Mouse (Mus musculus) hindbrain, embryonic 16.5 days (tissue): ENCODE data around the gene Fads3. TPM values are rescaled to one million over a fixed set of nuclear protein-coding genes. Genes with fewer than 3 reads are reported as not detected.

Source experiments
- ATAC-seq: fragments of 200-750 bp; cut with Nextera tagmentation; 2 replicates; pipeline ENCODE4 v1.8.0; 2017; ENCODE audit warnings: moderate TSS enrichment, moderate library complexity
- H3K27ac ChIP-seq: fragments of 300-500 bp; sonication (generic); 2 replicates; pipeline ENCODE4 v1.5.1; 2014; ENCODE audit warnings: low read depth, mild to moderate bottlenecking, control low read depth, low read length, moderate library complexity
- H3K27me3 ChIP-seq: fragments of 300-500 bp; sonication (generic); replicated peaks from 2 replicates; pipeline ENCODE4 v1.6.1; 2014; ENCODE audit warnings: low read length; ENCODE audit not compliant: control insufficient read depth, insufficient read depth
- H3K36me3 ChIP-seq: fragments of 300-500 bp; sonication (generic); 2 replicates; pipeline ENCODE4 v1.6.1; 2014; ENCODE audit warnings: mild to moderate bottlenecking, low read length, moderate library complexity, mixed read lengths; ENCODE audit not compliant: control insufficient read depth, insufficient read depth
- H3K4me1 ChIP-seq: fragments of 300-500 bp; sonication (generic); 2 replicates; pipeline ENCODE4 v1.6.1; 2014; ENCODE audit warnings: low read depth, low read length; ENCODE audit not compliant: control insufficient read depth, insufficient read depth
- H3K4me2 ChIP-seq: fragments of 300-500 bp; sonication (generic); 2 replicates; pipeline ENCODE4 v1.6.1; 2014; ENCODE audit warnings: mild to moderate bottlenecking, low read length, control low read depth, moderate library complexity
- H3K4me3 ChIP-seq: fragments of 300-500 bp; sonication (generic); 2 replicates; pipeline ENCODE4 v1.5.1; 2014; ENCODE audit warnings: mild to moderate bottlenecking, low read length, control low read depth, moderate library complexity
- H3K9ac ChIP-seq: fragments of 300-500 bp; sonication (generic); 2 replicates; pipeline ENCODE4 v1.6.1; 2014; ENCODE audit warnings: low read depth, mild to moderate bottlenecking, control low read depth, low read length, moderate library complexity
- H3K9me3 ChIP-seq: fragments of 300-500 bp; sonication (generic); 2 replicates; pipeline ENCODE4 v1.6.1; 2014; ENCODE audit warnings: mild to moderate bottlenecking, low read length, moderate library complexity; ENCODE audit not compliant: control insufficient read depth
- WGBS: fragments of 180-500 bp; shearing (Covaris S2); extraction: QIAGEN DNeasy Blood & Tissue Kit; methylation state at CpG from one replicate; pipeline ENCODE4 v1.1.7; 2014; 5-methylcytosine and 5-hydroxymethylcytosine counted together
- polyA plus RNA-seq: library from polyadenylated mRNA; unstranded; fragments of >200 nt; fragmentation: Nextera tagmentation; extraction: Ambion mirVana; gene quantifications from 2 replicates; pipeline ENCODE4 v1.2.1, GENCODE M21; 2015

The Fads3 gene
- polyA plus RNA-seq = 39.7 and 42.1 TPM in 2 replicates

DNA sequence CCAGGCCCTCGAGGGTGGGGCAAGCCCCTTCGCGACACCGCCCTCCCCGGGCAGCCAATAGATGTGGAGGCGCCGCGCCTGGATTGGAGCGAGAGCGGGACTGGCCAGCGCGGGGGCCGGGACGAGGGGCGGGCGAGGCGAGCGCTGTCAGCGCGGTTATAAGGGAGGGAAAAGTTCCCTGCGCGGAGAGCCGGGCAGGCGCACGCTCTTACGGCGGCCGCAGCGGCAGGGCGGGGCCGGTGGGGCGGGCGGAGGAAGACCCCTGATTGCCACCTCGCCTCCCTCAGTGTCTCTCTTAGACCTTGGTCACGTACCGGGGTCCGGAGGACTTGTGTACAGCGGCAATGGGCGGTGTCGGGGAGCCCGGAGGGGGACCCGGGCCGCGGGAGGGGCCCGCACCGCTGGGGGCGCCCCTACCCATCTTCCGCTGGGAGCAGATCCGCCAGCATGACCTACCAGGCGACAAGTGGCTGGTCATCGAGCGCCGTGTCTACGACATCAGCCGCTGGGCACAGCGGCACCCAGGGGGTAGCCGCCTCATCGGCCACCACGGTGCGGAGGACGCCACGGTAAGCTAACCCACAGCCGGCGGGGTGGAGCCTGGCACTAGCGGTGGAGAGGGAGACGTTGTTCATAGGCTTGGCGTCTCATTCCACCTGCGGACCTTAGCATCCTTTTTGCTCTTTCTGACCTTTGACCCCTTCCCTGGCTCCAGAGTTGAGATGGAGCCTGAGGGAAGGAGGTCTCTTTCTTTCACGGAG lies at the start of gene Fads3:
TSS of gene Fads3 (plus strand) at position 182 of the 761 bp plus-strand sequence.
- peaks cover 12% of the 10 kb centered on the region for H3K4me1 ChIP-seq
- H3K9me3 ChIP-seq = no peaks in the 10 kb centered on the region
- 0 out of 2 replicates have a peak, but pooled peaks cover 2% of the 10 kb centered on the region for H3K27me3 ChIP-seq
- ATAC-seq = peak; percentile 92
- no peaks in the 10 kb centered on the region for H3K36me3 ChIP-seq
- H3K9ac ChIP-seq = peak within 1 kb of the TSS; percentile 89
- H3K4me2 ChIP-seq = peak within 1 kb of the TSS; percentile 90
- peak within 1 kb of the TSS; percentile 75 for H3K4me3 ChIP-seq
- peak within 1 kb of the TSS; percentile 70 for H3K27ac ChIP-seq
- WGBS = under 1% methylated on average over 48 of the region's 69 CpGs

DNA sequence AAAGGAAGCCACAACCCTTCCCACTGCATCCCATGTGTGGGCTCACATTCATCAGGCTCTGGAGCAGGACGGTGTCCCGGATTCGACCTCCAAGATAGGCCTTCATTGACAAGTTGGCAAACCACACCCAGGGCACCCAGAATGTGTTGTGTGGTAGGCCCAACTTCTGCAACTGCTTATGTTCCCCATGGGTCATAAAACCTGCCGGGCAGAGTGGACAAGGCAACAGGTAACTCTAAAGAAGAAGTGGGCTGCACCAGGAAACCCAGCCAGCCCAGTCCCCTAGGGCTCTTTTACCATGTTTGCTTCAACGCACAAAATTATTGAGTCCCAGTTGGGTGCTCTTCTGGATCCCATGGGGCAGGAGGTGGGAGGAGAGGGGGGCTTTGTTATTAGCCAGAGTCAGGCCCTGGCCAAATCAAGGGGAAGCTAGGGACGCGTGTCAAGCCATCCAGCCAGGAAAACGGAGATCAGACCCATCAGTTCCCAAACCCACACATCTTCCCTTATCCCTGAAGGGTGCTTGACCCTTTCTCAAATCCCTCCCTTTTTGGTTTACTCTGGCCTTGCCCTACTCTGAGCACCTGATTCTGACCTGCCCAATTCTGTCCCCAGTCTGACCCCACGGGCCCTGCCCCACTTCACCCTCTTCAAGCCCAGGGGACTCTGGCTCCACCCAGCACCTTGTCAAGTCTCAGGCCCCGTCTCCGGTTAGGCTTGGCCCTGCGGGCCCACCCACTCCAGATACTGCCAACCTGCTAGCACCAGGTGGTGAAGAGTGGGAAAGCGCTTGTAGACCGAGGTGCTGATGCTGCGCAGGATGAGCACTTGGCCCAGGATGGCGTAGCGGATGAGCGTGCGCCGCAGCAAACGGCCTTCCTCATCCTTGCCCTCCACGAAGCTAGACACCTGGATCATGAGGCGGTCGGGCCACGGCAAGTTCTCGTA lies 49.1 kb upstream of the Fads3 start:
- no peaks in the 10 kb centered on the region for H3K27me3 ChIP-seq
- H3K27ac ChIP-seq = no peak overlapping the region
- H3K4me1 ChIP-seq = no peaks in the 10 kb centered on the region; the same call in 1 of the 2 replicates
- peak overlapping the region; percentile 56 for H3K4me2 ChIP-seq
- H3K9me3 ChIP-seq = no peaks in the 10 kb centered on the region
- peak; percentile 70 for ATAC-seq
- no peaks in the 10 kb centered on the region for H3K36me3 ChIP-seq
- WGBS = 43% methylated on average over 26 of the region's 26 CpGs
- H3K4me3 ChIP-seq = peak overlapping the region; percentile 38
- H3K9ac ChIP-seq = peak overlapping the region; percentile 53

DNA sequence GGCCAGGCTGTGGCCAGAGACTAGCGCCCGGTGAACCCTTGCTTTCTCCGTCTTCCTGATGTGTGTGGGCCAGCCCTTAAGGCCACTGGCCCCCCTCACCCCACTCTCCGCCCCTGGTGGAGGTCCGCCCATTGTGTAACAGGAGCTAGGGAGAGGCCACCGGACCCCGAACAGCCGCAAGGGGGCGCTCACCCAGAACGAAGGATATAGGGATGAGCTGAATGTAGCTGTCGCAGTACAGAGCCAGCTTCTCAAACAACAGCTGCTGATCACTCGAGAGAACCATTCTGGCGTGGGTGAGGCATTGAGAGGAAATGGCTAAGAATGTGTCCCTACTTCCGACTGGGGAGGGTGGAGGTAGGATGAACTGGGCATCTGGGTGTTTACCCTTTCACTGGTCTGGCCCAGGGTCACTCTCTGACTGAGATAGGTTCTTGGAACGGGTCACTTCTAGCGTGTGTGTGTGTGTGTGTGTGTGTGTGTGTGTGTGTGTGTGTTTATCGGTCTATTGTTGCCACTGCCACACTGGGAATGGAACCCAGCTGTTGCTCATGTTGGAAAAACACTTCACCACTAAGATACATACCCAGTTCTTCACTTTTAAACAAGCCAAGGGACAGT lies 48.2 kb upstream of the Fads3 start:
- ATAC-seq = peak; percentile 90
- H3K27ac ChIP-seq = no peak overlapping the region
- H3K36me3 ChIP-seq = no peaks in the 10 kb centered on the region
- 4% methylated on average over 17 of the region's 17 CpGs for WGBS
- H3K9me3 ChIP-seq = no peaks in the 10 kb centered on the region
- no peaks in the 10 kb centered on the region for H3K27me3 ChIP-seq
- no peaks in the 10 kb centered on the region; the same call in 1 of the 2 replicates for H3K4me1 ChIP-seq
- H3K4me2 ChIP-seq = peak overlapping the region; percentile 56
- peak overlapping the region; percentile 53 for H3K9ac ChIP-seq
- H3K4me3 ChIP-seq = peak overlapping the region; percentile 38

DNA sequence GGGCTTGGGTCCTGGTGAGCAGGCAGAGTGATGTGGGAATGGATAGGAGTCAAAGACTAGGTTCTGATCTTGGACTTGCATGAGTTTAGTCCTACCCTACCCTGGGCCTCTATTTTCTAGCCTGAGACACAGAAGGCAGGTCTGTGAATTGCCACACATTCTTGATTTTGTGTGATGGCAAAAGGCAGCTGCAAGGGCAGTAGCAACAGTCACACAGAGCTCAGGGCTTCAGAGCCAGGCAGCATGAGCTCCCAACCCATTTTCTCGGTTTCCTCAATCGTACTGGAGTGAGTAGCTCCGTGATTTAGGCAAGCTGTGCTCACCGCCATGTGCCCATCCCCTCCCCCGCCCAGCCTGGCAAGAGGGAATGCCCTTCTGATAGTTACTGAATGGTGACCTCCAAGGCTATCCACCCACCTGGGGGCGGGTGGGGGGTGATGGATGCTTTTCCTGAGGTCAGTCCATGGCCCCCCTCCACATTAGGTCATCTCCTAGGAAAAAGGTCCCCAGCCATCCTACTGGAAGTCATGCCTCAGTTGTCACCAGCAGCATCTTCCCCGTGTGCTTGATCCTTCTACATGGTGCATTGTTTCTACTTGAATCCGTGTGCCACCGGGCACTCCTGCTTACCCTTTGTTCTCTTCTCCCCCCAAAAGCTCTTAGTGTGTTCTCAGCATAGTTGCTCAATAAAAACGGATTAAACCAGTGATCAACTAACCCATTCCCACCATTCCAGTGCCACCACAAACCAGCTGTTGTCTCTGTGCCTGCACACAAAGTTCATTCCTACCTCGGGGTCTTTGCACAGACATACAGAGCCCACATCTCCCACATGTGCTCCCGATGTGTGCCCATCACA lies 43.9 kb upstream of the Fads3 start:
- Histone ChIP-seq H3K4me2 (no peak overlapping the region), H3K9ac (no peak overlapping the region), H3K36me3 (no peaks in the 10 kb centered on the region), H3K4me3 (no peak overlapping the region), H3K9me3 (no peaks in the 10 kb centered on the region), H3K4me1 (no peaks in the 10 kb centered on the region; the same call in 1 of the 2 replicates), H3K27me3 (no peaks in the 10 kb centered on the region), H3K27ac (no peak overlapping the region)
- ATAC-seq = no peak
- 78% methylated on average over 12 of the region's 12 CpGs for WGBS

DNA sequence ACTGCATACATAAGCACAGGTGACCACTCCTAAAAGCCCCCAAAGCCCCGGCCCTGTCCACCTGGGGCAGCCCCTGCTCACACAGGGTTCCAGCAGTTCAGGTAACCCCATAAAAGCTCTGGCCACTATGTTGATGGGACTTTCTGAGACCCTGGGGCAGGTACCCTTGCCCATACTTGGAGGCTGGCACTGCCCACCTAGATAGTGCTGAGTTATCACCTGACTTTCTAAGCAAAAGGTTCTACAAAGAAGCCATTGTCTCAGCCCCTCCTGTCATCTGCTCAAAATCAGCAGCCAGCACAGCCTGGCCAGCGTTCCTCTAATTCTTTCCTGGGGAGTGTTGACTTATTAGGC lies 43.3 kb upstream of the Fads3 start:
- Histone ChIP-seq H3K4me2 (no peak overlapping the region), H3K27me3 (no peaks in the 10 kb centered on the region), H3K4me3 (no peak overlapping the region), H3K27ac (no peak overlapping the region), H3K4me1 (no peaks in the 10 kb centered on the region; the same call in 1 of the 2 replicates), H3K36me3 (no peaks in the 10 kb centered on the region), H3K9me3 (no peaks in the 10 kb centered on the region), H3K9ac (no peak overlapping the region)
- ATAC-seq = no peak
- WGBS = 82% methylated on average over 2 of the region's 2 CpGs

DNA sequence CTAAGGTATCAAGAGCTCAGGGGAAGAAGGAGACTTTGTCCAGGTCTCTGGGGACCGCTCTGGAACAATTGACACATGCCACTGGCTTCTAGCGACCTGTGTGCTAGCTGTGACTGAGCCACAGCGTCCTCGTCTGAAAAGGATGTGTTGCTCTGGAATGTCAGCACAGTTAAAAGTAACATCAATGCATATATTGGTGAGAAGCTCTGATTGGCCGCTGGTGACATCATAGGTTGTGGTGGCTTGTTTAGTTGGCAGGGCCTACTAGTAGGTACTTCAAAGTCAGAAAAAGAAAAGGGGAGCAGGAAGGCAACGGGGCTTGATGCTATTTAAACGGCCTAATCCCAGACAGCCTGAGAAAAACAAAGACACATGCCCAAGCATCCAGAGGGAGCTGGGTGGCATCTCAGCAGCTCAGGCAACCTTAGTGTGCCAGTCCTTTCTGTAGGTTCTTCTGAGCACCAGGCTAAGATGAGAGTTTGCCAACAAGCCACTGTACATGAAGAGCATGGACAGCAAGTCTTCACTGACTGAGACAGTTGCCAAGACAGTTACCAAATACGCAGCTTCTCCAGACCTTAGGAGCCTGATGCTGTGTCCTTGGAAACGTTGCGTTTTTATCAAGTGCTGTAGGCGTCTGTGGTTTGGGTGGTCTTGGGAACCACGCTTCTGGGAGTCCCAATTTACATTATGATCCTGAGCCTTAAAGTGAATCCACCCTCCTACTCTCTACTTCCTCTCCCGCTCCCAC lies 42.5 kb upstream of the Fads3 start:
- Histone ChIP-seq H3K27me3 (no peaks in the 10 kb centered on the region), H3K9ac (no peak overlapping the region), H3K4me3 (no peak overlapping the region), H3K27ac (no peak overlapping the region), H3K9me3 (no peaks in the 10 kb centered on the region), H3K4me1 (no peaks in the 10 kb centered on the region), H3K4me2 (no peak overlapping the region), H3K36me3 (no peaks in the 10 kb centered on the region)
- 74% methylated on average over 13 of the region's 13 CpGs for WGBS
- ATAC-seq = no peak

DNA sequence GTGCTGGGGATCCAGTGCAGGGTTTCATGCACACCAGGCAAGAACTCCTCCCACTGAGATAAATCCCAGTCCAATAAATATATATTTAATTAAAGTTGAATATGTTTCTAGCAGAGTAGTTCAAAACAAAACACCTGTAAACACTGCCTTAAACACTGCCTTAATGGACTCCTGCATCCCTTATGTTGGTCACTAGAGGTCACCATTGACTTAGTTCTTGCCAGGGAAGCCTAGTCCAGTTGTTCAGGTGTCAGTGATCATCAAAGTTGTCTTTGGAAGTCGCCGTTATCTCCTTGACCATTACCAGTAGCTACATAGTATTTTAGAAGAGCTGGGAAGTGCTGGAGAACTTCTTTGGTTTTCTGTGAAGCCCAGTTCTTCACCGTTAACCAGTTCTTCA lies 41.0 kb upstream of the Fads3 start:
- H3K36me3 ChIP-seq = no peaks in the 10 kb centered on the region
- no peak overlapping the region for H3K4me2 ChIP-seq
- H3K4me1 ChIP-seq = no peaks in the 10 kb centered on the region
- ATAC-seq = peak; percentile 80; the same call in 1 of the 2 replicates
- no peak overlapping the region for H3K9ac ChIP-seq
- 22% methylated on average over 3 of the region's 3 CpGs for WGBS
- no peak overlapping the region for H3K4me3 ChIP-seq
- no peaks in the 10 kb centered on the region for H3K27me3 ChIP-seq
- H3K27ac ChIP-seq = no peak overlapping the region
- H3K9me3 ChIP-seq = no peaks in the 10 kb centered on the region
